Mouse (Mus musculus) thymus, adult 18-20 months (tissue): ENCODE results near the gene Olfr1314.

ENCODE experiments used
- DNase-seq, 2 experiments: peaks; one replicate each; pipeline ENCODE4 v3.0.0; 2022; ENCODE audit warnings: mixed read lengths in 2 of 2

Gene Olfr1314

DNA sequence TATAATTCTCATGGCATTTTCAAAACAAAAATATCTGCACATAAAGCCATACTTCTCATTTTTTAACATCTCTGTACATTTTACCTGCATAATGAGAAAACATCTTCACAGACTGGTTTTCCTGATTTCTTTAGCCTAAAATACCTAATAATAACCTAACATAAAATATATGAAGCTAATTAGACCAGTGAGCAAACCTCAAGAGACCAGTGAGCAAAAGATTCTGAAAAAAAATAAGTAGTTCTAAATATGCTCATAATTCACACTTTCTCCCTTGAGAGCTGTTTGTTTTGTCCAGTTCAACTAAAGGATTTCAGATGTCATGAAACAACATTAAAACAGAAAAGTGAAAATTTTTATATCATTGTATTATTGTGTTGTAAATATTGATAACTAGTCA, at the start of gene Olfr1314:
Olfr1314 (minus strand) TSS at position 101 of the 400 bp plus-strand sequence.
- no peak for DNase-seq

DNA sequence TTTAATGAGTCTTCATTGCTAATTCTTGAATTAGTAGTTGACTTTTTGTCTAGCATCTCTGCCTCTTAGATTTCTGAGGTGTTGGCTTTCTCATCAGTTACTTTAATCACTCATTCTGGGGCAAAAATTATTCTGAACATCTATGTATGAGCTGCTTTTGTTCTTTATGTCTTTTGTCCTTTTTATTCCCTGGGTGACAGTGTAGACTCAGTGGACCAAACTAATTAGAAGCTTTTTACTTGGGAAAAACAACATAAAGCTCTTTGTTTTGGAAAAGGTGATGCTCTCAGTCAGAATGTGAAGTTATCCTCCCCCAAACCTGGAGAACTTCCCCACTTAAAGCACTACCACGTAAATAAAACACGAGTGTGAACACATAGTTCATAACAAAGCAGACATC, 43.4 kb upstream of the Olfr1314 start, which contains the start of gene Olfr1317:
Olfr1317 (plus strand) TSS at position 301 of the 400 bp plus-strand sequence.
- DNase-seq, result no peak

DNA sequence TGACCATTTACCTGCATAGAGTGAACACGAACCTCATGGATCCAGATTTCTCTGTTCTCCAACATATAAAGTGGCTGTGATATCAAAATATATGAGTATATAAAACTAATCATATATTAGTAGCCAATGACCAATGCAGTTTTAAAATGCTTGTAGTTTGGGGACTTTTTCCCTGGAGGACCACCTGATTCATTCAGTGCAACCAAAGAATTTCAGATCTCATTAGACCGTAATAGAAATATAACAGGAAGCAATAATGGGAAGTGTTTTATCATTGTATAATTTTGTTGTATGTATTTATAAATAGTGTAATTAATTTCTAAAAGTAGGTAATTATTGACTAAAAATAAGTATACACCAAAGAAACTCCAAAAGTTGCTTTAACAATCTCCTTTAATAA, 38.3 kb upstream of the Olfr1314 start, which contains the start of gene Olfr1316:
Olfr1316 (minus strand) TSS at position 101 of the 400 bp plus-strand sequence.
- DNase-seq, result no peak

DNA sequence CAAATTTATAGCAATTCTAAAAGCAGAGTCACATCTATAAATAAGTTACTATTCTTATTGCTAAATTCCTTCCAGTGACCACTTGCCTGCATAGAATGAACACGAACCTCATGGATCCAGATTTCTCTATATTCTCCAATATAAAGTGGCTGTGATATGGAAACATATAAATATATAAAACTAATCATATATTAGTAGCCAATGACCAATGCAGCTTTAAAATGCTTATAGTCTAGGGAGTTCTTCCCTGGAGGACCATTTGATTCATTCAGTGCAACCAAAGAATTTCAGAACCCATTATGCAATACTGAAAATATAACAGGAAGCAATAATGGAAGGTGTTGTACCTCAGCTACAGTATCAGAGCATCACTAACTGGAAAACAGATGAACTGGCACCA, 18.8 kb upstream of the Olfr1314 start, which contains the start of gene Olfr1315-ps1:
Olfr1315-ps1 (minus strand) TSS at position 101 of the 400 bp plus-strand sequence.
- no peak for DNase-seq

DNA sequence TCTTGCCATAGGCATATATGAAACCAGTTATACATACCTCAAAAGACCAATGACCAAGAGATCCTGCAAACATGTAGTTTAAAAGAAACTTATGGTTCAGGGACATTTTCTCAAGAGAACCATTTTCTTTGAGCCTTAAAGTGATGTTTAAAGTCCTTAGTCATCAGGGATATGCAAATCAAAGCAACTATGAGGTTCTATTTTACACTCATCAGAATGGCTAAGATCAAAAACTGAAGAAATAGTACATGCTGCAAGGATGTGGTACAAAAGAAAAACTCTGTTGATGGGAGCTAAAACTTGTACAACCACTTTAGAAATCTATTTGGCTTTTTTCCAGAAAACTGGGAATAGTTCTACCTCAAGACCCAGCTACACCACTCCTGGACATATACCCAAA, 18.8 kb downstream of the Olfr1314 start, which contains the start of gene Olfr1313:
Olfr1313 (minus strand) TSS at position 101 of the 400 bp plus-strand sequence.
- no peak for DNase-seq

DNA sequence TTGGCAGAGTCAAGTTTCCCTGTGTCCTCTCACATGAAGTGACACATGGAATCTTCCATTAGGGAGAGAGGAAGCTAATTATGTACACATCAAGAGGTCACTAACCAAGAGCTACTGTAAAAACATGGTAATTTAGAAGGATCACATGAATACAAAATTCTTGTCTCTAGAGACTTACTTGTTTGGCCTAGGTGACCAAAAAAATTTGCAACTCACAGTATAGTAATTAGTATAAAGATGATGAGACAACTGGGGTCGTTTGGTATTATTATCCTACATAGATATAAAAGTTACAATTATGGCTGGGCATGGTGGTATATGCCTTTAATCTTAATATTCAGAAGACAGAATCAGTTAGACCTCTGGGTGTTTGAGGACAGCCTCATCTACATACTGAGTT, 46.4 kb downstream of the Olfr1314 start, which contains the start of gene Olfr1312:
Olfr1312 (minus strand) TSS at position 101 of the 400 bp plus-strand sequence.
- no peak for DNase-seq
